Mouse (Mus musculus): ENCODE results near the gene Prpf8. TPM values are rescaled to one million over a fixed set of nuclear protein-coding genes. Genes with fewer than 3 reads are reported as not detected.

The Prpf8 gene
- polyA plus RNA-seq, 1 experiment: 35.4 TPM

GRCm38 (mm10) chr11:75540209-75540608 lies 53.6 kb downstream of the Prpf8 start:
- Histone ChIP-seq H3K4me3 (replicated peaks; ENCODE audit: control insufficient read depth, low read depth, low read length) (no peak overlapping the region), H3K27ac (ENCODE audit: control insufficient read depth, insufficient read depth, low read depth, low read length, poor library complexity) (no peak overlapping the region; the same call in 1 of the 2 replicates), H3K4me1 (ENCODE audit: control insufficient read depth, insufficient read depth, low read length) (peaks cover 1% of the 10 kb centered on the region)
- TF ChIP-seq CTCF (IDR thresholded peaks at IDR 0.05; ENCODE audit: control insufficient read depth, insufficient read depth, low read length) (no peak), POLR2A (IDR thresholded peaks at IDR 0.05; ENCODE audit: borderline replicate concordance, control insufficient read depth, low read depth, low read length) (no peak)
- WGBS: 77% methylated on average over 8 of the region's 8 CpGs

GRCm38 (mm10) chr11:75540710-75541581 lies 54.3 kb downstream of the Prpf8 start:
- Histone ChIP-seq H3K4me3 (replicated peaks; ENCODE audit: control insufficient read depth, low read depth, low read length) (no peak overlapping the region), H3K27ac (ENCODE audit: control insufficient read depth, insufficient read depth, low read depth, low read length, poor library complexity) (peak overlapping the region; percentile 46), H3K4me1 (ENCODE audit: control insufficient read depth, insufficient read depth, low read length) (peaks cover 1% of the 10 kb centered on the region)
- TF ChIP-seq CTCF (IDR thresholded peaks at IDR 0.05; ENCODE audit: control insufficient read depth, insufficient read depth, low read length) (no peak), POLR2A (IDR thresholded peaks at IDR 0.05; ENCODE audit: borderline replicate concordance, control insufficient read depth, low read depth, low read length) (no peak)
- WGBS: 36% methylated on average over 19 of the region's 19 CpGs

GRCm38 (mm10) chr11:75544713-75545112 lies 58.1 kb downstream of the Prpf8 start:
- peaks cover 1% of the 10 kb centered on the region for H3K4me1 ChIP-seq (ENCODE audit: control insufficient read depth, insufficient read depth, low read length)

GRCm38 (mm10) chr11:75546057-75546456 lies 59.4 kb downstream of the Prpf8 start:
- H3K4me3 ChIP-seq (replicated peaks; ENCODE audit: control insufficient read depth, low read depth, low read length): no peak overlapping the region
- no peak overlapping the region for H3K27ac ChIP-seq (ENCODE audit: control insufficient read depth, insufficient read depth, low read depth, low read length, poor library complexity)
- WGBS: 75% methylated on average over 4 of the region's 4 CpGs
- H3K4me1 ChIP-seq (ENCODE audit: control insufficient read depth, insufficient read depth, low read length): peaks cover 3% of the 10 kb centered on the region
- TF ChIP-seq POLR2A (IDR thresholded peaks at IDR 0.05; ENCODE audit: borderline replicate concordance, control insufficient read depth, low read depth, low read length) (no peak), CTCF (IDR thresholded peaks at IDR 0.05; ENCODE audit: control insufficient read depth, insufficient read depth, low read length) (no peak)

More at GRCm38 (mm10) chr11:75544713-75545112, 58.1 kb downstream of the Prpf8 start:
- no peak overlapping the region for H3K27ac ChIP-seq (ENCODE audit: control insufficient read depth, insufficient read depth, low read depth, low read length, poor library complexity)
- H3K4me3 ChIP-seq (replicated peaks; ENCODE audit: control insufficient read depth, low read depth, low read length): no peak overlapping the region
- 75% methylated on average over 9 of the region's 9 CpGs for WGBS
- no peak for TF ChIP-seq POLR2A (IDR thresholded peaks at IDR 0.05; ENCODE audit: borderline replicate concordance, control insufficient read depth, low read depth, low read length)
- no peak for TF ChIP-seq CTCF (IDR thresholded peaks at IDR 0.05; ENCODE audit: control insufficient read depth, insufficient read depth, low read length)

- no peak for TF ChIP-seq CTCF (IDR thresholded peaks at IDR 0.05; ENCODE audit: control insufficient read depth, insufficient read depth, low read length)
- TF ChIP-seq POLR2A (IDR thresholded peaks at IDR 0.05; ENCODE audit: borderline replicate concordance, control insufficient read depth, low read depth, low read length): no peak
- Histone ChIP-seq H3K4me1 (ENCODE audit: control insufficient read depth, insufficient read depth, low read length) (peaks cover 2% of the 10 kb centered on the region; the same call in 1 of the 2 replicates), H3K4me3 (replicated peaks; ENCODE audit: control insufficient read depth, low read depth, low read length) (no peak overlapping the region), H3K27ac (ENCODE audit: control insufficient read depth, insufficient read depth, low read depth, low read length, poor library complexity) (no peak overlapping the region)
- WGBS: 46% methylated on average over 5 of the region's 5 CpGs
Observed at GRCm38 (mm10) chr11:75549658-75550111, 63.1 kb downstream of the Prpf8 start.

- WGBS: 84% methylated on average over 12 of the region's 12 CpGs
Observed at GRCm38 (mm10) chr11:75550200-75550946, 63.8 kb downstream of the Prpf8 start.

GRCm38 (mm10) chr11:75551321-75551720 lies 64.7 kb downstream of the Prpf8 start:
- TF ChIP-seq POLR2A (IDR thresholded peaks at IDR 0.05; ENCODE audit: borderline replicate concordance, control insufficient read depth, low read depth, low read length) (no peak), CTCF (IDR thresholded peaks at IDR 0.05; ENCODE audit: control insufficient read depth, insufficient read depth, low read length) (no peak)
- WGBS: 76% methylated on average over 5 of the region's 5 CpGs
- H3K4me1 ChIP-seq (ENCODE audit: control insufficient read depth, insufficient read depth, low read length): peaks cover 2% of the 10 kb centered on the region; the same call in 1 of the 2 replicates
- no peak overlapping the region for H3K4me3 ChIP-seq (replicated peaks; ENCODE audit: control insufficient read depth, low read depth, low read length)
- no peak overlapping the region for H3K27ac ChIP-seq (ENCODE audit: control insufficient read depth, insufficient read depth, low read depth, low read length, poor library complexity)

More at GRCm38 (mm10) chr11:75550200-75550946, 63.8 kb downstream of the Prpf8 start:
- no peak overlapping the region for H3K4me3 ChIP-seq (replicated peaks; ENCODE audit: control insufficient read depth, low read depth, low read length)
- H3K27ac ChIP-seq (ENCODE audit: control insufficient read depth, insufficient read depth, low read depth, low read length, poor library complexity): no peak overlapping the region; the same call in 1 of the 2 replicates
- H3K4me1 ChIP-seq (ENCODE audit: control insufficient read depth, insufficient read depth, low read length): peaks cover 2% of the 10 kb centered on the region; the same call in 1 of the 2 replicates
- TF ChIP-seq CTCF (IDR thresholded peaks at IDR 0.05; ENCODE audit: control insufficient read depth, insufficient read depth, low read length): no peak
- no peak for TF ChIP-seq POLR2A (IDR thresholded peaks at IDR 0.05; ENCODE audit: borderline replicate concordance, control insufficient read depth, low read depth, low read length)
